Mouse (Mus musculus) intestine, embryonic 15.5 days (tissue): ENCODE measurements around the gene 4930579F01Rik. TPM values are rescaled to one million over a fixed set of nuclear protein-coding genes. Genes with fewer than 3 reads are reported as not detected.

Source experiments
- ATAC-seq: fragments of 200-750 bp; cut with Nextera tagmentation; 2 replicates; pipeline ENCODE4 v1.8.0; 2017; ENCODE audit warnings: moderate TSS enrichment, moderate library complexity
- H3K27ac ChIP-seq: fragments of 300-500 bp; sonication (generic); 2 replicates; pipeline ENCODE4 v1.5.1; 2015; ENCODE audit warnings: mild to moderate bottlenecking, inconsistent platforms
- H3K27me3 ChIP-seq: fragments of 300-500 bp; sonication (generic); replicated peaks from 2 replicates; pipeline ENCODE4 v1.6.1; 2015; ENCODE audit warnings: inconsistent platforms
- H3K36me3 ChIP-seq: fragments of 300-500 bp; sonication (generic); 2 replicates; pipeline ENCODE4 v1.6.1; 2015; ENCODE audit warnings: inconsistent platforms
- H3K4me1 ChIP-seq: fragments of 300-500 bp; sonication (generic); replicated peaks from 2 replicates; pipeline ENCODE4 v1.6.1; 2015; ENCODE audit warnings: inconsistent platforms
- H3K4me2 ChIP-seq: fragments of 300-500 bp; sonication (generic); replicated peaks from 2 replicates; pipeline ENCODE4 v1.6.1; 2015; ENCODE audit warnings: mild to moderate bottlenecking, inconsistent platforms
- H3K4me3 ChIP-seq: fragments of 300-500 bp; sonication (generic); replicated peaks from 2 replicates; pipeline ENCODE4 v1.5.1; 2015; ENCODE audit warnings: inconsistent platforms
- H3K9ac ChIP-seq: fragments of 300-500 bp; sonication (generic); 2 replicates; pipeline ENCODE4 v1.6.1; 2015; ENCODE audit warnings: inconsistent platforms
- H3K9me3 ChIP-seq: fragments of 300-500 bp; sonication (generic); 2 replicates; pipeline ENCODE4 v1.6.1; 2016; ENCODE audit warnings: inconsistent platforms
- WGBS: fragments of 180-500 bp; shearing (Covaris S2); methylation state at CpG from one replicate; pipeline ENCODE4 v1.1.7; 2015; 5-methylcytosine and 5-hydroxymethylcytosine counted together
- polyA plus RNA-seq: library from polyadenylated mRNA; unstranded; fragments of >200 nt; fragmentation: Nextera tagmentation; extraction: Ambion mirVana; gene quantifications from 2 replicates; pipeline ENCODE4 v1.2.1, GENCODE M21; 2015

The 4930579F01Rik gene
- polyA plus RNA-seq, 1 experiment from 2014 or later = 0.20 TPM

- Histone ChIP-seq H3K4me2 (0 out of 2 replicates have a peak overlapping the region, but pooled peaks have one; percentile 26), H3K27me3 (no peaks in the 10 kb centered on the region), H3K9ac (no peak overlapping the region), H3K4me1 (no peaks in the 10 kb centered on the region), H3K9me3 (no peaks in the 10 kb centered on the region), H3K36me3 (no peaks in the 10 kb centered on the region), H3K4me3 (no peak overlapping the region), H3K27ac (no peak overlapping the region)
- peak; percentile 36; the same call in 1 of the 2 replicates for ATAC-seq
- 66% methylated on average over 6 of the region's 6 CpGs for WGBS
Measured at GRCm38 (mm10) chr3:138175551-138175950, 18.1 kb downstream of the 4930579F01Rik start.

- H3K4me2 ChIP-seq = no peak overlapping the region
Measured at GRCm38 (mm10) chr3:138173291-138173690, 20.3 kb downstream of the 4930579F01Rik start.

GRCm38 (mm10) chr3:138162553-138163183, 31.0 kb downstream of the 4930579F01Rik start:
- no peak overlapping the region for H3K27ac ChIP-seq
- no peaks in the 10 kb centered on the region for H3K9me3 ChIP-seq
- H3K27me3 ChIP-seq = no peaks in the 10 kb centered on the region
- no peak for ATAC-seq
- WGBS = 56% methylated on average over 4 of the region's 4 CpGs
- H3K4me1 ChIP-seq = no peaks in the 10 kb centered on the region
- no peak overlapping the region for H3K4me3 ChIP-seq
- no peak overlapping the region for H3K4me2 ChIP-seq
- no peaks in the 10 kb centered on the region for H3K36me3 ChIP-seq
- no peak overlapping the region for H3K9ac ChIP-seq

More at GRCm38 (mm10) chr3:138173291-138173690, 20.3 kb downstream of the 4930579F01Rik start:
- Histone ChIP-seq H3K27me3 (no peaks in the 10 kb centered on the region), H3K9ac (no peak overlapping the region), H3K9me3 (no peaks in the 10 kb centered on the region), H3K4me1 (no peaks in the 10 kb centered on the region), H3K36me3 (no peaks in the 10 kb centered on the region), H3K4me3 (no peak overlapping the region), H3K27ac (no peak overlapping the region)
- WGBS = 77% methylated on average over 10 of the region's 10 CpGs
- no peak for ATAC-seq

GRCm38 (mm10) chr3:138161623-138162022, 32.0 kb downstream of the 4930579F01Rik start:
- ATAC-seq = no peak
- H3K4me3 ChIP-seq = no peak overlapping the region
- no peak overlapping the region for H3K9ac ChIP-seq
- no peak overlapping the region for H3K27ac ChIP-seq
- H3K9me3 ChIP-seq = no peaks in the 10 kb centered on the region
- H3K4me2 ChIP-seq = no peak overlapping the region
- 88% methylated on average over 10 of the region's 10 CpGs for WGBS
- no peaks in the 10 kb centered on the region for H3K4me1 ChIP-seq
- H3K36me3 ChIP-seq = no peaks in the 10 kb centered on the region
- H3K27me3 ChIP-seq = no peaks in the 10 kb centered on the region

- Histone ChIP-seq H3K4me3 (no peak overlapping the region), H3K9ac (no peak overlapping the region), H3K4me1 (no peaks in the 10 kb centered on the region), H3K36me3 (peaks cover 3% of the 10 kb centered on the region; the same call in 1 of the 2 replicates), H3K4me2 (no peak overlapping the region), H3K27ac (no peak overlapping the region), H3K27me3 (no peaks in the 10 kb centered on the region), H3K9me3 (no peaks in the 10 kb centered on the region)
- ATAC-seq = no peak
- 68% methylated on average over 10 of the region's 10 CpGs for WGBS
Measured at GRCm38 (mm10) chr3:138156651-138157050, 37.0 kb downstream of the 4930579F01Rik start.

GRCm38 (mm10) chr3:138155062-138155461, 38.6 kb downstream of the 4930579F01Rik start:
- Histone ChIP-seq H3K27me3 (no peaks in the 10 kb centered on the region), H3K9me3 (no peaks in the 10 kb centered on the region), H3K36me3 (peaks cover 3% of the 10 kb centered on the region; the same call in 1 of the 2 replicates), H3K9ac (no peak overlapping the region), H3K4me3 (no peak overlapping the region), H3K4me1 (no peaks in the 10 kb centered on the region), H3K27ac (no peak overlapping the region), H3K4me2 (no peak overlapping the region)
- ATAC-seq = no peak
- WGBS = 89% methylated on average over 4 of the region's 4 CpGs

- no peak overlapping the region for H3K27ac ChIP-seq
- H3K27me3 ChIP-seq = no peaks in the 10 kb centered on the region
- peaks cover 9% of the 10 kb centered on the region; the same call in 1 of the 2 replicates for H3K36me3 ChIP-seq
- H3K4me3 ChIP-seq = no peak overlapping the region
- H3K9me3 ChIP-seq = no peaks in the 10 kb centered on the region
- no peaks in the 10 kb centered on the region for H3K4me1 ChIP-seq
- no peak overlapping the region for H3K9ac ChIP-seq
- 93% methylated on average over 2 of the region's 2 CpGs for WGBS
- no peak for ATAC-seq
- no peak overlapping the region for H3K4me2 ChIP-seq
Measured at GRCm38 (mm10) chr3:138148811-138149210, 44.8 kb downstream of the 4930579F01Rik start.

GRCm38 (mm10) chr3:138144642-138145171, 48.9 kb downstream of the 4930579F01Rik start, which contains the start of gene Mttp:
Gene Mttp (minus strand): TSS chr3:138144968.
- Histone ChIP-seq H3K9ac (peak within 1 kb of the TSS; percentile 85), H3K4me1 (0 out of 2 replicates have a peak, but pooled peaks cover 2% of the 10 kb centered on the region), H3K9me3 (no peaks in the 10 kb centered on the region), H3K4me3 (peak within 1 kb of the TSS; percentile 52), H3K27ac (peak within 1 kb of the TSS; percentile 100), H3K36me3 (0 out of 2 replicates have a peak, but pooled peaks cover 6% of the 10 kb centered on the region), H3K27me3 (no peaks in the 10 kb centered on the region), H3K4me2 (peak within 1 kb of the TSS; percentile 72)
- WGBS = 3% methylated on average over 8 of the region's 8 CpGs
- ATAC-seq = peak; percentile 18; the same call in 1 of the 2 replicates

GRCm38 (mm10) chr3:138144060-138144641, 49.5 kb downstream of the 4930579F01Rik start:
- under 1% methylated on average over 18 of the region's 18 CpGs for WGBS
- Histone ChIP-seq H3K9me3 (no peaks in the 10 kb centered on the region), H3K4me3 (peak overlapping the region; percentile 52), H3K27me3 (no peaks in the 10 kb centered on the region), H3K36me3 (0 out of 2 replicates have a peak, but pooled peaks cover 3% of the 10 kb centered on the region), H3K9ac (peak overlapping the region; percentile 85), H3K4me1 (0 out of 2 replicates have a peak, but pooled peaks cover 2% of the 10 kb centered on the region), H3K27ac (peak overlapping the region; percentile 100), H3K4me2 (peak overlapping the region; percentile 72)
- ATAC-seq = no peak

- H3K4me2 ChIP-seq = peak within 1 kb of the TSS; percentile 72
- H3K4me3 ChIP-seq = peak within 1 kb of the TSS; percentile 52
- WGBS = under 1% methylated on average over 70 of the region's 70 CpGs
Measured at GRCm38 (mm10) chr3:138143315-138144059, 50.1 kb downstream of the 4930579F01Rik start, which contains the start of gene Trmt10a. Gene Trmt10a (plus strand): TSS chr3:138143448.

GRCm38 (mm10) chr3:138142733-138143314, 50.8 kb downstream of the 4930579F01Rik start:
- WGBS = 3% methylated on average over 12 of the region's 12 CpGs
- H3K27ac ChIP-seq = peak overlapping the region; percentile 100
- H3K9me3 ChIP-seq = no peaks in the 10 kb centered on the region
- 0 out of 2 replicates have a peak overlapping the region, but pooled peaks have one; percentile 32 for H3K9ac ChIP-seq
- peak overlapping the region; percentile 72 for H3K4me2 ChIP-seq
- H3K36me3 ChIP-seq = no peaks in the 10 kb centered on the region
- H3K4me3 ChIP-seq = peak overlapping the region; percentile 52
- no peaks in the 10 kb centered on the region for H3K27me3 ChIP-seq
- no peak for ATAC-seq
- 0 out of 2 replicates have a peak, but pooled peaks cover 2% of the 10 kb centered on the region for H3K4me1 ChIP-seq

More at GRCm38 (mm10) chr3:138143315-138144059, 50.1 kb downstream of the 4930579F01Rik start, which contains the start of gene Trmt10a:
- Histone ChIP-seq H3K4me1 (0 out of 2 replicates have a peak, but pooled peaks cover 2% of the 10 kb centered on the region), H3K27ac (peak within 1 kb of the TSS; percentile 100), H3K36me3 (no peaks in the 10 kb centered on the region), H3K9me3 (no peaks in the 10 kb centered on the region), H3K27me3 (no peaks in the 10 kb centered on the region), H3K9ac (peak within 1 kb of the TSS; percentile 85)
- ATAC-seq = peak; percentile 99
